Mouse (Mus musculus) CH12.LX (cell line): ENCODE measurements around the gene Timp2. TPM values are rescaled to one million over a fixed set of nuclear protein-coding genes. Genes with fewer than 3 reads are reported as not detected.

Experiments used
- DNase-seq: peaks from one replicate; pipeline ENCODE4 v3.0.0-alpha.2; 2013; ENCODE audit errors: extremely low read depth
- H3K27ac ChIP-seq: 2 replicates; pipeline ENCODE4 v1.5.1; 2012; ENCODE audit warnings: low read depth, mild to moderate bottlenecking, control low read depth, moderate library complexity; ENCODE audit not compliant: insufficient read depth
- H3K27me3 ChIP-seq: replicated peaks from 2 replicates; pipeline ENCODE3; 2012; ENCODE audit warnings: inconsistent platforms
- H3K36me3 ChIP-seq, 2 experiments: replicated peaks in 1 of 2; 2 replicates each; pipeline versions ENCODE3 to v1.6.1; 2012; ENCODE audit warnings: inconsistent platforms in 1 of 2, low read length in 1 of 2, mild to moderate bottlenecking in 1 of 2, mixed read lengths in 1 of 2, moderate library complexity in 1 of 2; ENCODE audit not compliant: control insufficient read depth in 1 of 2, insufficient read depth in 1 of 2
- H3K4me1 ChIP-seq, 2 experiments: 2 replicates each; pipeline ENCODE4 v1.6.1; 2012; ENCODE audit warnings: inconsistent platforms in 1 of 2, moderate library complexity in 1 of 2; ENCODE audit not compliant: insufficient read depth in 2 of 2, control insufficient read depth in 1 of 2
- H3K4me2 ChIP-seq: 2 replicates; pipeline ENCODE4 v1.6.1; 2012; ENCODE audit warnings: low read depth, mild to moderate bottlenecking, control low read depth; ENCODE audit not compliant: poor library complexity, insufficient read depth, severe bottlenecking
- H3K4me3 ChIP-seq, 3 experiments: fragments of 150-350 bp in 1 of 3; sonication (generic) in 1 of 3; replicated peaks in 1 of 3; 2 replicates each; pipeline versions ENCODE3 to v1.5.1; 2011 to 2012; ENCODE audit warnings: low read depth in 2 of 3, low read length in 2 of 3, mild to moderate bottlenecking in 2 of 3, moderate library complexity in 2 of 3, control low read depth in 1 of 3, improper control_type of control experiment in 1 of 3, inconsistent platforms in 1 of 3, mixed read lengths in 1 of 3; ENCODE audit not compliant: poor library complexity in 1 of 3
- H3K79me2 ChIP-seq: replicated peaks from 2 replicates; pipeline ENCODE4 v1.6.1; 2012; ENCODE audit warnings: mild to moderate bottlenecking, moderate library complexity; ENCODE audit not compliant: control insufficient read depth, poor library complexity, insufficient read depth, severe bottlenecking; ENCODE audit errors: extremely low read depth
- H3K9ac ChIP-seq: 2 replicates; pipeline ENCODE4 v1.6.1; 2012; ENCODE audit warnings: low read depth, mild to moderate bottlenecking, control low read depth, moderate library complexity; ENCODE audit not compliant: insufficient read depth
- H3K9me3 ChIP-seq: replicated peaks from 2 replicates; pipeline ENCODE3; 2012; ENCODE audit warnings: low read length, inconsistent platforms, mixed read lengths
- BHLHE40 ChIP-seq: IDR thresholded peaks from 2 replicates; pipeline ENCODE4 v1.6.1; 2011; ENCODE audit warnings: mild to moderate bottlenecking, low read depth, low read length, improper control_type of control experiment
- E2F4 ChIP-seq: IDR thresholded peaks from 2 replicates; pipeline ENCODE4 v1.6.1; 2011; ENCODE audit warnings: low read depth, low read length, improper control_type of control experiment; ENCODE audit not compliant: insufficient replicate concordance
- GABPA ChIP-seq: IDR thresholded peaks from 2 replicates; pipeline ENCODE4 v1.6.1; 2012; ENCODE audit warnings: low read depth, low read length, improper control_type of control experiment, inconsistent platforms; ENCODE audit not compliant: insufficient replicate concordance
- HCFC1 ChIP-seq: IDR thresholded peaks from 2 replicates; pipeline ENCODE4 v1.6.1; 2012; ENCODE audit warnings: low read depth, mild to moderate bottlenecking, inconsistent platforms, low read length, improper control_type of control experiment
- JUN ChIP-seq: IDR thresholded peaks from 2 replicates; pipeline ENCODE4 v1.6.1; 2011; ENCODE audit warnings: low read depth, mild to moderate bottlenecking, low read length, improper control_type of control experiment, moderate library complexity; ENCODE audit not compliant: insufficient read depth
- JUND ChIP-seq: conservative IDR thresholded peaks from 2 replicates; pipeline ENCODE4 v1.6.1; 2011; ENCODE audit warnings: low read depth, low read length, improper control_type of control experiment
- MEF2A ChIP-seq: IDR thresholded peaks from 2 replicates; pipeline ENCODE4 v1.6.1; 2014; ENCODE audit warnings: low read depth, mild to moderate bottlenecking, inconsistent platforms, low read length, improper control_type of control experiment, borderline replicate concordance
- MXI1 ChIP-seq: IDR thresholded peaks from 2 replicates; pipeline ENCODE4 v1.6.1; 2011; ENCODE audit warnings: mild to moderate bottlenecking, low read depth, low read length, improper control_type of control experiment
- NELFE ChIP-seq: IDR thresholded peaks from 2 replicates; pipeline ENCODE4 v1.6.1; 2011; ENCODE audit warnings: low read depth, low read length, improper control_type of control experiment
- POLR2A ChIP-seq: IDR thresholded peaks from 2 replicates; pipeline ENCODE4 v1.6.1; 2011; ENCODE audit warnings: low read depth, mild to moderate bottlenecking, improper control_type of control experiment, low read length
- POLR2AphosphoS2 ChIP-seq: IDR thresholded peaks from 2 replicates; pipeline ENCODE4 v1.6.1; 2011; ENCODE audit warnings: low read depth, low read length, improper control_type of control experiment
- SIN3A ChIP-seq: IDR thresholded peaks from 2 replicates; pipeline ENCODE4 v1.6.1; 2012; ENCODE audit warnings: low read length, improper control_type of control experiment, inconsistent platforms
- TBP ChIP-seq: conservative IDR thresholded peaks from 2 replicates; pipeline ENCODE4 v1.6.1; 2011; ENCODE audit warnings: low read depth, low read length, improper control_type of control experiment
- USF2 ChIP-seq: conservative IDR thresholded peaks from 2 replicates; pipeline ENCODE4 v1.6.1; 2011; ENCODE audit warnings: low read depth, low read length, improper control_type of control experiment
- ZKSCAN1 ChIP-seq: IDR thresholded peaks from 2 replicates; pipeline ENCODE4 v1.6.1; 2012; ENCODE audit warnings: low read depth, inconsistent platforms, low read length, improper control_type of control experiment, borderline replicate concordance
- dilution Hi-C: fragments of 300-500 bp; cut with MboI; formaldehyde crosslinking; loops from 2 replicates; pipeline ENCODE4 v1.14.3; 2020; ENCODE audit warnings: low sequenced_read_pairs; ENCODE audit not compliant: extremely low pct_unique_long_range_greater_than_20kb, extremely low pct_ligation_motif_present
- in situ Hi-C: fragments of 300-500 bp; cut with MboI; formaldehyde crosslinking; loops from 3 replicates; pipeline ENCODE4 v1.14.3; 2019; ENCODE audit warnings: low sequenced_read_pairs, low pct_ligation_motif_present, low pct_unique_long_range_greater_than_20kb, mixed read lengths
- polyA plus RNA-seq: library from polyadenylated mRNA; unstranded; fragments of >175 nt; gene quantifications from 2 replicates; pipeline ENCODE4 v1.2.1, GENCODE M21; 2012; ENCODE audit warnings: low read depth; ENCODE audit not compliant: insufficient read length
- total RNA-seq, 2 experiments: library from RNA; depleted of rRNA; stranded (reverse); fragments of 300-350 nt in 1 of 2; fragments of >200 nt in 1 of 2; gene quantifications; 2 replicates each; pipeline ENCODE4 v1.2.3; 2012 to 2014

The Timp2 gene
- total and polyA plus RNA-seq, 3 experiments = 0.34 TPM; not detected in 2

GRCm38 (mm10) chr11:118259580-118259979 is 96.0 kb downstream of the Timp2 start:
- peaks cover 2 to 30% of the 10 kb centered on the region in 2 experiments for H3K4me1 ChIP-seq
- no peaks in the 10 kb centered on the region for H3K27me3 ChIP-seq
- H3K36me3 ChIP-seq = peaks cover 82 to 91% of the 10 kb centered on the region in 2 experiments
- no peaks in the 10 kb centered on the region for H3K79me2 ChIP-seq
- H3K9ac ChIP-seq = no peak overlapping the region
- DNase-seq = no peak
- dilution Hi-C loops (no loop called here), in situ Hi-C loops (no loop called here)
- H3K27ac ChIP-seq = no peak overlapping the region
- no peak overlapping the region for H3K4me3 ChIP-seq
- no peak overlapping the region for H3K4me2 ChIP-seq
- no peak for TF ChIP-seq BHLHE40
- no peak for TF ChIP-seq POLR2A
- TF ChIP-seq E2F4 = no peak
- TF ChIP-seq ZKSCAN1 = no peak
- H3K9me3 ChIP-seq = no peaks in the 10 kb centered on the region

GRCm38 (mm10) chr11:118256371-118256770 is 99.2 kb downstream of the Timp2 start:
- H3K9me3 ChIP-seq = no peaks in the 10 kb centered on the region
- H3K4me2 ChIP-seq = no peak overlapping the region
- no peak for TF ChIP-seq E2F4
- TF ChIP-seq MXI1 = no peak
- no peak for TF ChIP-seq POLR2AphosphoS2
- TF ChIP-seq SIN3A = no peak
- no peak for TF ChIP-seq GABPA
- TF ChIP-seq JUN = no peak
- no peak for TF ChIP-seq HCFC1
- no peak for TF ChIP-seq TBP
- TF ChIP-seq MEF2A = no peak
- TF ChIP-seq NELFE = no peak
- no peak for TF ChIP-seq USF2
- TF ChIP-seq BHLHE40 = no peak
- no peak for TF ChIP-seq JUND
- TF ChIP-seq, all 38 proteins: peak for 0
- Histone ChIP-seq H3K27ac (no peak overlapping the region), H3K79me2 (no peaks in the 10 kb centered on the region), H3K27me3 (no peaks in the 10 kb centered on the region), H3K36me3 (peaks cover 50 to 65% of the 10 kb centered on the region in 2 experiments), H3K4me1 (peaks cover 16 to 51% of the 10 kb centered on the region in 2 experiments), H3K9ac (no peak overlapping the region), H3K4me3 (no peak overlapping the region)
- in situ Hi-C loops (no loop called here), dilution Hi-C loops (no loop called here)
- DNase-seq = no peak
